Mouse (Mus musculus): ENCODE measurements at regions not wholly inside any gene's neighbourhood (a gene's known extent, or its start where the extent isn't known, plus 50 kb on each side); places are given as distances from the start of the nearest gene placed in this dataset.
A peak's percentile ranks its signal among the peaks of the same experiment; 100 is the strongest.
"Not testable (repeated sequence)": the region's sequence is repeated elsewhere in the genome, so short reads cannot be mapped to it uniquely, and the experiment has no call there.

- no peak for DNase-seq (ENCODE audit: low spot score)
Measured at GRCm38 (mm10) chr4:105648820-105649446, 140.7 kb upstream of the Gm12728 start.

GRCm38 (mm10) chr4:105649447-105649833, 140.2 kb upstream of the Gm12728 start:
- DNase-seq (ENCODE audit: low spot score) = no peak

GRCm38 (mm10) chr4:105656071-105656655, 133.5 kb upstream of the Gm12728 start:
- DNase-seq (ENCODE audit: low spot score) = no peak

DNA sequence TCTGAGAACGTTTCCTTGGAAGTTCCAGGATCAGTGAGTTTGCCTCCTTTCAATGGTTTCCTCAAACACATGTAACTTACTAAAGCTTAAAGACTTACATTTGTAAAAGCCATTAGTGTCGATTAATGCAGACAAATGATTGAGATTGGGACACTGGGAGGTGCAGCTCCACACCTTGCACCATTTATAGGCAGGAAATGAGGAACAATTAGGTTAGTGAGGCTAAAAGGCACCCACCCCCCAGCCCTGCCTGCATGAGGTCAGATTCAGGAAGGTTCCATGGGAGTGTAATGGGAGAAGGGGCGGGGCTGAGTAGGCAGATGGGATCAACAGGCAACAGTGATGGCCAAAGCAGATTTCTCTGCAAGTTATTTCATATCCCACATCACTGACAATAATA, 131.1 kb upstream of the Gm12728 start:
- no peak for DNase-seq (ENCODE audit: low spot score)

DNA sequence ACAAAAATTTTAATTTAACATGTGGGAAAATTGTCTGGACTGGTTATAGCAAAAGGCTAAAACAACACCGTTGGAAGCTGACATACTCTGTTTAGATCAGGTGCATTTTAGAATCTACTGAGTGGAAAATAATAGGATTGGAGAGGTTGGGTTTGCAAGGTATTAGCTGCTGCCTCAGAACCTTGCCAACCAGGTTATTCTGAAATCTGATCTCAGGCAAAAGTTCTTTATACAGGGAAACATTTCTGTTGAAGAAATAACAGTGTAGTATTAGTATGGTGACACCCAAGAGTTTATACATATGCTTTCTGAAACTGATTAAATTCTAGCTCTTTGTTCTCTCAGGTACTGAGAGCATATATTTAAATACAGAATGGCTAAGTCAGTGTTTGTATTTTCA, 113.0 kb upstream of the Gm12728 start:
- DNase-seq (ENCODE audit: low spot score) = no peak

DNA sequence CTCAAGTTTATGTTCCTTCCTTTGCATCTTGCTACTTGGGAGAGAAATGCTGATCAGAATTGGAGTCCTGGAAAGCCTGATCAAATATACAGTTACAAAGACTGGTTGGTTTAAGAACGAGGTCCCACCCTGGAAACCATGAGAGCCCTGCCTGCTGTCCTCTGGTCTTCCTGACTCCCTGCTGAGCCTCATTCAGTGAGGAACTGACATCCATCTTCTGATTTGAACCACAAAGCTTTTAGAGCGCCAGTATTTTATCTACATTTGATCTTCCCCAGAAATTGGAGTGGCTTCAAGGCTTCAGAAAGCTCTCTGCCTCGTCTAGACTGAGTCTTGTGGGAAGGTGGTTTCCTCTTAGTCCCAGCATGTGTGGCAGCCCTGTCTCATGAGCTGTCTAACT, 99.0 kb upstream of the Gm12728 start:
- no peak for DNase-seq (ENCODE audit: low spot score)

GRCm38 (mm10) chr4:105692380-105692779, 97.3 kb upstream of the Gm12728 start:
- no peak for DNase-seq (ENCODE audit: low spot score)

DNA sequence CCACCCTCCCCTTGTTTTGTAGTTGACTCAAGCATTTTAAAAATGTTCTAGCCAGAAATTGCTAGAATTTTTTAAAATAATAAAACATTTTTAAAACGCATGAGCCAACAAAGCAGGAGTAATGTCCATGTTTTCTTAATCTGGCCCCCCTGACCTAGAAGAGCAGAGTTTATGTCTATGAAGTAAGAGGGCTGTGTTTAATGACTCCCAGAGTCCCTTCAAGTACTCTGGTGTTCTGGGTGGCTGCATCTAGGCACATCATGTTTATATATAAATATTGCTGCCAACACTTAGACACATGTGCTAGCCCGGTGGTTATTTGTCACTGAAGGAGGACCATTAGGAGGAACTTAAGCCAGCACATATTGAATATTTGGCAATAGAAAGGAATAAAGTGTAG, 93.8 kb upstream of the Gm12728 start:
- DNase-seq (ENCODE audit: low spot score) = no peak

DNA sequence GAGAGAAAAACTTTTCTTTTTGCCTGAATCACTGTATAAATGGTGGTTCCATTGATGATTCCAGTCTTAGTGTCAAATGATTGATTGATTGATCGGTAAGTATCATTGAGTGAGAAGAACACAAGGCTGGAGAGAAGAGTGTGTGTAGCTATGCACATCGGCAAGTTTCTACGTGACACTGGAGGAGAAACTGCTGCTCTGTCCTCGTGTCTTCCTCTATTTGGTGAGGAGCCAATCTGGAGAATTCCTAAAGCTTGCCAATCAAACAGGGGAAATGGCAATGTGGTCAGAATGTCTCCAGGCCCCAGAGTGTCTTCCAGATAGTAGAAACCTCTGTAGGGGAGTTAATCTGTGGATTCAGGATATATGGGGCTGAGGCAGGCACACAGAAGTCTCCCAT, 92.5 kb upstream of the Gm12728 start:
- no peak for DNase-seq (ENCODE audit: low spot score)

DNA sequence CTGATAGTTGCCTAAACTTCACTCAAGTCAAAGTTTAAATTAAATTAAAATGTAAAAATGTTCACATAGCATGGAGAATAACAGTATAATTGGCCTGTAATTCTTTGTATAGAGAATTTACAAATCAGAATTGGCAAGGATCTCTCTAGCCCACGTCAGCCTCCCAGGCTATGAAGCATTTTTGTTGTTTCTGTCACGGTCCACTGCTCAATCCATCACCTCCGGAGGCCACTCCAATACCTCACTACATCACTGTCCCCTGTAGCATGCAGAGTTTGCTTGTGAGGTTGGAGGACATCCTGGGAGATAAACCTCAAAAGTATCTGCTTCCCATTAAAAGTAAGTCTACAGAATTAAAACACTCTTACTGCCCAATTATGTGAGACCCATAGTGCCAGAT, 87.6 kb upstream of the Gm12728 start:
- no peak for DNase-seq (ENCODE audit: low spot score)

GRCm38 (mm10) chr4:105703408-105703807, 86.3 kb upstream of the Gm12728 start:
- DNase-seq (ENCODE audit: low spot score) = no peak

GRCm38 (mm10) chr4:105704271-105704670, 85.4 kb upstream of the Gm12728 start:
- DNase-seq (ENCODE audit: low spot score) = no peak

DNA sequence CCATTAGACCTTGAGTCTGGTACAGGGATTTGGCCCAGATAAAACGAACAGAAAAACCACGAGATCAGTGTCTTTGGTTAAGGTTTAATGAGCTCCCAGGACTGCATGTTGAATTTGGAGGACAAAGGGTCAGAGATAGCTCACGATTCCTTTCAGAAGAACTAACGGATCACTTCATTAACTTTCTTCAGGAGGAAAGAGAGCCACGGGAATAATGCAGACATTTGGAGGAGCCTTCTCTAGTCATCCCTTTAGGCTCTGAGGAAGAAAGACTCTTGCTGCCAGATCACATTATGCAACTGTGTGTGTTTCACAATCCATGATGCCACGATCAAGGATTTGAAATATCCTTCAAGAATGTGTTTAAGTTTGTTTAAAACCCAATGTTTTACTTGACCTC, 83.7 kb upstream of the Gm12728 start:
- no peak for DNase-seq (ENCODE audit: low spot score)

DNA sequence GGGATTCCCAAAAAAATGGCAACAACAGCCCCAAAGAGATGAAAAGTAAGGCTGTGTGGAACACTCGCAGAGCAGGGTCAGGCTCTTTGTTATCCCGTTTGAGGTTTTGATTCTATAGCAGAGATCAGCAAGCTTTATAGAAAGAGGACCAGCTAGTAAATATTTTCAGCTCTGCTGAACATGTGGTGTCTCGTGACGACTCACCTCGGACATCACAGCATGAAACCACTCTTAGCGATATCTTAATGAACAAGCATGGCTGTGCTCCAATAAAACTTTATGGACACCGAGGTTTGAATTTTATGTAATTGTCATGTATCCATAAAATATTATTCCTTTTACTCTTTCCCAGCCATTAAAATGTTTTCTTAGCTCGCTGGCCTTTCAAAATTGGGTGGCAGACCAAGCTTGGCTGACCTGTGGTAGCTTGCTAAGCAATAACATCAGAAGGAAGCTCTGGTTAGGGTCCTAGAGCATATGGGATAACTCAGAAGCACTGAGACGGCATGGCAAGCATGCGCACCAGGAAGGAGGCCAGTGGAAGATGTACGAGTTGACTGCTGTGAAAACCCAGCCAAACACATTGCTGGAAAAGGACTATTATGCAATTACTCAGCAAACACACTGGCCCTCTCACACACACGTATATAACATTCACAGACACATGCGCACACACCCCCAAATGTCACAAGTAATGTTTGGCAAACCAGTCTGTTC, 81.4 kb upstream of the Gm12728 start:
- DNase-seq (ENCODE audit: low spot score) = no peak

DNA sequence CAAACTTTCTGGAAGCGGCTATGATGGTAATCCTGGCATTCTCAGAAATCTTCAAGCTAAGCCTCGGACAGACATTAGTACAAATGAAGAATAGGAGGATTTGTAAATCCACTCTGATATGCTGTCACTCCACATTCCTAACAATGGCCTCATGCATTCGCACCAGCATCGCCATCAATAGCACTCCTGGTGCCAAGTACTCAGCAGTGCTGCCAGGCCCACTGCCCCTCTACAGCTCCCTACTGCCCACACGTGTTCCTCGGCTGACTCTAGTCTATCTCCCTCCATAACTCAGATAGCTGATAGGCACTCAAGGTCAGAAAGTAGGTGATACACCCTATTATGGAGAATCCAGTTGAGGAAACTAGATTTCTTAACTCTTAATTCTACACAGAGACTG, 75.7 kb upstream of the Gm12728 start:
- peak; percentile 8 for DNase-seq (ENCODE audit: low spot score)

DNA sequence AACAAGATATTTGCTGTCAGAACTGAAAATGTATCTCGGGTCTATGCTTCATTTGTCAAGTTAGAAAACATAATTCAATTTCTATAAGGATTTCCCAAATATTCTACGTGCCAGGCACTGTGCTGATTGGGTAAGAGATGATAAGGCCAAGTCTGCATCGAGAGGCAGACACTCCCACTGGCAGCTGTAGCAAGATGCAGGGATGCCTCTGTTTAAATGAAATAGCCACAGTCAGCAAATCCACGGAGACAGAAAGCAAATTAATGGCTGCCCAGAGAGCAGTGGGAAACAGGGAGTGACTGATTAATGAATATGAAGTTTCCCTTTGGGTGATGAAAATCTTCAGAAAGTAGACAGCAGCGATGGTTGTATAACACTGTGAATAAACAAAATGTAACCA, 71.6 kb upstream of the Gm12728 start:
- DNase-seq (ENCODE audit: low spot score) = no peak

- DNase-seq (ENCODE audit: low spot score) = no peak
Measured at GRCm38 (mm10) chr4:105728696-105729095, 61.0 kb upstream of the Gm12728 start.

DNA sequence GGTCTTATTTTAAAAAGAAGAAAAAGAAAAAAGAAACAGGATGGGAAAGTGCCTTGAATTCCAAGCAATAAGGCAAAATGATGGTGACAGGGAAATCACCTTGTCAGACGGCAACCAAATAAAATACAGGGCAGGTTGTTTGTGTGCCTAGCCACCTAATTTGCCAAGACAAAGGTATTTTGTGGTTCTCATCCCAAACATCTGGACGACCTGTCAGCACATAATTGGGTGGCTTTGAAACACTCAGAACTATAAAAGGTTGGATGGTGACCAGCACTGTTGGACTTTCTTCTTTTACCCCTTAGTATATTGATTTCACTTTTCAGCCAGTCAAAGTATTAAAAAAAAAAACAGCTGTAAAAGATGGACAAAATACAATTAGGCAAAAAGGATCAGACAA, 58.8 kb upstream of the Gm12728 start:
- no peak for DNase-seq (ENCODE audit: low spot score)

DNA sequence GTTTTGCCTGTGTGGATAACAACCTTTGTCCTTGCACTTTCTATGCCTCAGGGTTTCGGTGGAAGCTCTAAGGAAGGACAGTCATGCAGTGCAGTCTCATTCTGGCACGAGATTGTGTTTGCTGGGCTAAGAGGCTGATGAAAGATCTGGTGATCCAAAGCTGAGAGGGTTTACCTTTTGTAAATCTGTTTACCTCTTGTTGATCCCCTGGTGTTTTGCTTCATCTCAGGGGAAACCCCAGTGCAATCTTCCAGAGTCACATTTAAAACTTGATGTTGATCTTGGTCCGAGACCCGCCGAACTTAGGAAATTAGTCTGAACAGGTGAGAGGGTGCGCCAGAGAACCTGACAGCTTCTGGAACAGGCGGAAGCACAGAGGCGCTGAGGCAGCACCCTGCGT, 54.6 kb upstream of the Gm12728 start:
- not testable (repeated sequence) for DNase-seq (ENCODE audit: low spot score)
